Mouse (Mus musculus) heart, postnatal 10 days (tissue): ENCODE measurements at regions not wholly inside any gene's neighbourhood (a gene's known extent, or its start where the extent isn't known, plus 50 kb on each side); places are given as distances from the start of the nearest gene placed in this dataset.

Experiments used
- DNase-seq, 2 experiments: peaks; one replicate each; pipeline ENCODE4 v3.0.0; 2021
- intact Hi-C: fragments of 180-260 bp; cut with DNase I; formaldehyde crosslinking; loops from one replicate; pipeline ENCODE4 v1.15.1; 2025

DNA sequence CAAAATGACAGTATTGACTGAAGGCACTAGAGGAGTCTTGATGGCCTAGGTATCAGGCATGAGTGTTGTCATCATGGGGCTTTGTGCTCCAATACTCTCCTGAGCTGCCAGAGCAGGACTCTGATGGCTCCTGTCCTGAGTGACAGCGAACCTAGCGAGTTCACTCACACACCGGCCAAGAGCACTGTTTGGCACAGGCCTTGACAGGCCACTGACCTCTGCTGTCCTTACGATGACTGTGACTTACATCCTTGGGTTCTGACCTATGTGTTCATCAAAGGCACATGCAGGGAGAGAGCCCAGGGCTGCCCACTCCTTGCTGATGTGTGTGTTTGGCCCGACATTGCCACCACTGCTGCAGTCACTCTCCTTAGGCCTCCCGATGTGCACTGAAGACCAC is 163.3 kb downstream of the Gadd45g start:
- DNase-seq = no peak
- intact Hi-C loops = loop anchor here (5.0 kb wide), 1 partner anchor 498 kb away; no protein-coding TSS in a partner anchor

DNA sequence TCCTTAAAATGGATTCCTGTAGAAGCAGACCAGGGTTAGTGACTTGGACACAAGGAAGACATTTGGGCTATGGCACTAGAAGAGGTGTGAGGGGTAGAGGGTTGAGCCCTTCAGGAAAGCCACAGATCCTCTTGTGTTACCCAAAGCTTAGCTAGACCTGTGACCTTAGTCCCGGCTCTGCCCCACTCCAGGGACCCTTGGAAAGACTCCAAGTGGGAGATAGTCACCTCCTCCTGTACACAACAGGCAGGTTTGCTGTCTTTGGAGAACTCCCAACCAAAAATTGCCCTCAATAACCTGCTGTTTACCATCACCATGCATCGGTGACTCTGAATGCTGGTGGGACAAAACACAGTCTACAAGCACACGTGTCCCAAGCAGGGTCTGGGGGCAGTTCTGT is 164.5 kb downstream of the Gadd45g start:
- intact Hi-C loops = no loop called here
- DNase-seq = no peak

DNA sequence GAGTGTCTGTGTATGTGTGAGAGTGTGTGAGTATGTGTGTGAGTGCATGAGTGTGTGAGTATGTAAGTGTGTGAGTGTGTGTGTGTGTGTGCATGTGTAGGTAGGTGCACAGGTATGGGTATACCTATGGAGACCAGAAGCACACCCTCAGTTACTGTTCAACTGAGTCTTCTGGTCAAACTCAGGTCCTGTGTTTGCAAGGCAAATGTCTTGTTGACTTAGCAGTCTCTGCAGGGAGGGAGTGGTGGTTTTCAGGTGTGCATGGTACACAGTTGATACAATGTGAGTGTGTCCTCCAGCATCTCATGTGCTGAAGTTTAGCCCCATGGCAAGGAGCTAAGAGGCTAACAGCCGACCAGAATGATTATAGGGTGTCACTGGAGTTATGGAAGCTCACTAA is 166.7 kb downstream of the Gadd45g start:
- intact Hi-C loops = no loop called here
- DNase-seq = no peak

DNA sequence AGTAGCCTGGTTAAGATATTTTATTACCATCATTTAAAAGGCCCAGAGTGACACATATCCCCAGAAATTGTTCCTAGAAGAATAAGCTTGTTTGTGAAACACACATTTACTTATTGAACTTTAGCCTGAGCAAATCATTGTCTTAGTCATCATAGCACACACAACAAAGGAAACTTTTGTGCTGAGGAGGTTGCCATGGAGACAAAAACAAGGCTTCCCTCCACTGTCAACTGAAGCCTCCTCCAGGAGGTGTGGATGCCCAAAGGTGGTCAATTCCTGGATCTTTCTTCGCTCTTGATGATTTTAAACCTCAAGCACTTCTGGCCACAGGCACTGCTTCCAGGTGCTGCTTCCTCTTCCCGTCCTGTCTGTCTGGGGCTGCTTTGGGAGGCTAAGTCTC is 167.3 kb downstream of the Gadd45g start:
- intact Hi-C loops = no loop called here
- DNase-seq = no peak

DNA sequence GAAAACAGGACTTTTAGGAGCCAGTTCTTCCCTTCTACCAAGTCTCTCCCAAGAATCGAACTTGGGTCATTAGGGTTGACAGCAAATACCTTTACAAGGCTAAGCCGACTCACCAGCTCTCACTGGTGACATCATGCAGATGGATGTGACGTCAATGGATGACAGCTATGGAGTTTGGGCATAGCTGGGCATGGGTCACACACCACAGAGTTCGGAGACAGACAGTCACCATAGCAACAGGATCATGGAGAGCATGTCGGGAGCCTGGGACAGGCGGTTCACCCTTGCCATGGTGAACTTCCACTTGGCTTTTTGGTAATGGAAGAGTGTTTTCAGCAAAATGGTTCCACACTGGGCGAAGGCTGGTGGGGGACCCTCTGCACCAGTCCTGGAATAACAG is 168.1 kb downstream of the Gadd45g start:
- no peak for DNase-seq
- intact Hi-C loops = no loop called here

DNA sequence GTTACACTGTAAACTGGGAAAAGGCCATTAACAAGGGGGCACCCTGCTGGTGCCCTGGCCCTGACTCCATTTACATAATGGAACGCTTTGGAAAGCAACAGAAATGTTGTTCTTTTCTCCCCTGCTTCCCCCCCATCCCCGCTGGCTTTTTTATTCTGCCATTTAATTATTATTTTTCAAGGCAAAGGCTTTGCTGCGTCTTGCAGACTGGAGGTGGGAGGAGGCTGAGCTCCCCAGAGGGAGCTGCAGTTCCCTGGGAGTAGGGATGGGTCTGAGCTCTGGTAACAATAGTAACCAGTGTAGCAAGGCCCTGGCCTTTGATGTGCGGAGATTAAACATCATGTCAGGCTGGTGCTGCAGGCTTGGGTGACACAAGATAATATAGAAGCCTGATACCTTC is 168.6 kb downstream of the Gadd45g start:
- intact Hi-C loops = no loop called here
- no peak for DNase-seq

DNA sequence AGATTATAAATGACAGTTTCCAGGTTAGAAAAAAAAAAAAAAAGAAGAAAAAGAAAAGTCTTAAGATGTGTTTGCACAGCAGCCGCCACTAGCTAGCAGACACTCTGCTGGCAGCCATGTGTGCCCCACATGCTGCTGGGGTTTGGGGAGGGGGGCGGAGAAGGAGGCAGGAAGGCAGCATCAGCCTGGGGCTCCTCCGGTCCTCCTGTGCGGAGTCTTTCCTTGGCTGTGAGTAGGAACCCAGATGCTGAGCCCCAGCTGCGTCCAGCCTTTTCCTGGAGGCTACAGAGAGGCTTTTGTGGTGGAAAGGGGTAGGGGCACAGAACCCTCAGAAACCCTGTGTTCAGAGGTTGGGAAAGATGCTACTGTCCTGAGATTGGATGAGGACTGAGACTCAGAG is 169.0 kb downstream of the Gadd45g start:
- DNase-seq = peak in 1 of 2 experiments; percentile 24

DNA sequence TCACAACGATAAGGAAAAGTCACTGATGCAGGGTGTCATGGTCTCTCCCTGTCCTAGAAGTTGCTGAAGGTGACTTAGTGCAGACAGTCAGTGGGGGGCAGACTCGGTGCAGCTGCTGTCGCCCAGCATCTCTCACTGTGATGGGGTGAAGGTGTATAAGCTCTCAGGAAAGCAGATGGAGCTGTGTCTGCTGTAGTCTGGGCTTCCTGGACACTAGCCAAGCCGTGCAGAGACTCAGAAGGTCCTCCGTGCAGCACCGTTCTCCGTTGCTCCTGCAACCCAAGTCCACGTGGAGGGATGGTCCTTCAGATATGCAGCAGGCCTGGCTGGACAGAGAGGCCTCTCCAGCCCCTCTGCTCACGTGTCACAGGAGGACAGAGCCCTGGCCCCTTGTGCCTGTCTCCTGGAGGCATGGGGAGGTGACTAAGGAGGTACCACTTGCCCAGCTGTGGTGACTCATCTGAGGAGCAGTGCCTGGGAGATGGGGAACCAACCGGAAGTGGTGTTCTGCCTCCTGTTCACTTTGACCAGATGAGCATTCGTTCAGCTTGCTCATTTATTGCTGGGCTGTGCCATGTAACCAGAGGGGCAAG is 171.2 kb downstream of the Gadd45g start:
- intact Hi-C loops = no loop called here
- no peak for DNase-seq

More for the DNA sequence above, 169.0 kb downstream of the Gadd45g start:
- intact Hi-C loops = no loop called here

DNA sequence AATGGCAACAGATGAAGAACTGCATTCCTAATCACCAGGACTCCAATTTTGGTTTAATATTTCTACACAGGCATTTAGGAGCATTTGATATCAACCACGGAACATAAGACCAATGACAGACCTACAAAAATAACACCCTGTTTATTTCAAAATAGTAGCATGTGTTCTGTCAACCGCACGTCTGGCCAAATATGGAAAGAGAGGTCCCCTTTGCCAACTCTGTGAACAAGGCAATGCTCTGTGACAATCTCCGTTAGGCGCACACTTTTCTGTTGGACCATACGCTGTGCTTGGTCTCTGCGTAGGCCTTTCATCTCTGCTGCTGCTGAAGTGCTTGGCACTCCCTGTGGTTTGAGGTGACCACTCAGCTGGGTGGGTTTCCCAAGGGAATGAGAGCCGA is 173.2 kb downstream of the Gadd45g start:
- intact Hi-C loops = no loop called here
- DNase-seq = no peak

DNA sequence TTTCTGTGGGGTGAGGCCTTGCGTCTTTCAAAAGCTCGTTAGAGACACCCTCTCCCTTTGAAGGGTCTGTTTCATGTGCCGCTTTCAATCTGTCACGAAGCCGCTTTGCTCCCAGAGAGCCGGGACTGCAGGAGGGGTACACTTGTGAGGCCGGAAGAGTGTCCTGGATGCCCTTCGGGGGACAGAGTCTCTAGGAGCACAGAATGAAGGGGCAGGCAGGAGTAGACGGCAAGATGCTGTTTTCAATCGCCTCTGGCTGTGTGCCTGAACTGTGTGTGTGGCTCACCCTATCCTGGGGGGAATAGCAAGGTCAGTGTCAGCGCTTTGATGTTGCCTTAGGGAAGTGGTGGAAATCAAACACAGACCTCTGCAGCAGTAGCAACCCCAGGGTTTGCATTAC is 174.7 kb downstream of the Gadd45g start:
- DNase-seq = no peak
- intact Hi-C loops = no loop called here

DNA sequence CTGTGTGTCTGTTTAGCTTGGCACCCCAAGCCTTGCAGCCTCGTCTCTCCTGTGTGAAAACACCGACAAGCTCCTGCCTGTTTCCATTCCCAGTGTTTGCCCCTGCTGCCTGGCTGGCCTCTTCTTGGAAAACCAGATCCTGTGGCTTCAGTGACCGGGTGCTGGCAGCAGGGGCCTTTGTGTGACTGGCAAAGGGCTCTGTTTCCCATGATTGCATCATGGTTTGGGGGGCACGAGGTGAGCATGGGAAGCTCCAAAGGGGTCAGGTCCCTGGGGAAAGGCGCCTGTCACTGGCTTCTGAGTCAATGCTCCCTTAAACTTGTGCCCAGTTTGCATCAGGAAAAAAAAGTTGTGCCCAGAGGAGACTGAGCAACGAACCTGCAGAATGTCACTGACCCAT is 175.3 kb downstream of the Gadd45g start:
- DNase-seq = no peak
- intact Hi-C loops = no loop called here

DNA sequence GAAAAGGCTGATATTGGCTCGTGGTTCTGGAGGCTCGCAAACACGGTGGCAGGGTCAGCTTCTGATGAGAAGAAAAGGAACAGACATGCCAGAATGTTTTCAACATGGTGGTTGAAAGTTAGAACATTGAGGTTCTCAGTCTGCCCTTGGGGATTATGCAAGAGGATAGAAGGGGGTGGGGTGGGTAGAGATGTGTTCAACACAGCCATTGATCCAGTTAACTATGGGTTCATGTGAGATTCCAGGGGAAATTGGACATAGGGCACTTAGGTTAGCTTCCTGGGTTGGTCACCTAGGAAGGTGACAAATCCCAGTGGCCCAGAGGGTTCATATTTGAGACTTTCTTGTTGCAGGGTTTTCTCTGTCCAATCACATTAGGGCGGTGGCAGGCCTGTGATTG is 176.1 kb downstream of the Gadd45g start:
- DNase-seq = no peak
- intact Hi-C loops = no loop called here

DNA sequence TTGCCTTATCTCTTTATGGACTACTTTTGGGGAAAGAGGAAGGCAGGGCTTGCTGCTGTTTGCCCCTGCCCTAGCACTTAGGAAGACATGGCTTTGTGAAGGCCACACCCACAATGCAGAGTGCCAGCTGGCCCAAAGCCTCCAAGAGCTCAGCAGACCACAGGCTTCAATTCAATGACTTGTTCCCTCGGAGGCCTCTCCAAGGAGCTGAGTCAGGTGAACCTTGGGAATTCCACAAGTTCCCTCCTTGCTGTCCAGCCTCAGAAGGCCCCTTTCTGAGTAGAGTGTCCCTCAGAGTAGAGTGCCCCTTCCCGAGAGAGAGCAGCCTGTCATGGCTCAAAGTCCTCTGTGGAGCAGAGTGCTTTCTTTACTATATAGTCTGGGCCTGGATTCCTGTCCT is 177.9 kb downstream of the Gadd45g start:
- DNase-seq = peak; percentile 78
- intact Hi-C loops = no loop called here

DNA sequence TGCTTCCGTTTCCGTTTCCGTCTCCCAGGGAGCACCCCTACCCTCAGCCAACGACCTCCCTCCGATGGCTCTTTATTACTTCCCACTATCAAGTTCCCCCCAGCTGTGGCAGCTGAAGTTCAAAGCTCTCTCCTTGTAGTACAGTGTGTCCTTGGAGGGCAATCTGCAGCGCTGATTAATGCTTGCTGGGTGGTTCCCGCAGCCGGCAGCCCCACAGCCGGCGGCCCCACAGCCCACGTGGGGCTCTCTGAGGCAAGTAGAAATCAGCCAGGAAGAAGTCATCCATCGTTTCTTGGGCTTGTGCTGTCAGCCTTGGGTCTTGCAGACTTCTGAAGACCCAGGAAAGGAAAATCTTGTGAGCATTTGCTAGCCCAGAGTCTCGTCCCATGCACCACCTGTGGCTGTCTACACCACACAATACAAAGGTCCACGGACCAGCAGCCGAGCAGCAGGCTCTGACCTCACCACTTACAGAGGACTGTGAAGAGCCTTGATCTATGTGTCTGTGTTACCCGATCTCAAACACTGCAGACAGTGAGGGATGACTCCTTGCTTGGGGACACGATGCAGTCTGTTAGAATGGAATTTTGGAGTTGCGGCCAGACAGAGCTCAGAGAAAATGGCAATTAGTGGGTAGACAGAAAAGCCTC is 178.5 kb downstream of the Gadd45g start:
- intact Hi-C loops = no loop called here
- peak; percentile 44 to 56 for DNase-seq

DNA sequence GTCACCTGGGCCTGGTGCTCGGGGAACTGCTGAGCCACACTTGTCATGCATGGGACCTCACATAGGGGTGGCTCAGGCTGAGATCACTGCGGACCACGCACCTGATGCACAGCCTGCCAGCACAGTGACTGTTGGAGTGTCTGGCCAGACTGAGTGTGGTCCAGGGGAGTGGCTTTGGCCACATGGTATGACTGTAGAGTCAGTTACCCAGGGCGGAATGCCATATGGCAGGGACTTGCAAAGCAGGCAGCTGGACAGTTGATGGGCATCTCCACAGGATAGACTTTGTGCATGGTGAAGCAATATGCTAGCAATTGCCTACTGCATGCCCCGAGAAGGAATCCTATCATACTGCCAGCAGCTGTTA is 179.0 kb downstream of the Gadd45g start:
- intact Hi-C loops = no loop called here
- DNase-seq = peak; percentile 45 to 51

DNA sequence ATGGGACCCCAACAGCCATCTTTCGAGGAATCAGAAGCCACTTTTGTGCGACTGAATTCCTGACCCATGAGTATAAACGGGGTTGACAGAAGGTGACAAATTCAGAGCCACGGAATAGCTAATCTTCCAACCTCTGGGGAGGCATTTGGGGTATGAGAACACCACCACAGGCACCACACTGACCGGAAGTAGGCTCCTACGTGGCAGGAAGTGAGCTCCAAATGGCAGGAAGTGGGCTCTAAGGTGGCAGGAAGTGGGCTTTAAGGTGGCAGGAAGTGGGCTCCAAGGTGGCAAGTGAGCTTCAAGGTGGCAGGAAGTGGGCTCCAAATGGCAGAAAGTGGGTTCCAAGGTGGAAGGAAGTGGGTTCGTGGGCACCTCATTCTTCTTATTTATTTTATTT is 179.8 kb downstream of the Gadd45g start:
- intact Hi-C loops = no loop called here

DNA sequence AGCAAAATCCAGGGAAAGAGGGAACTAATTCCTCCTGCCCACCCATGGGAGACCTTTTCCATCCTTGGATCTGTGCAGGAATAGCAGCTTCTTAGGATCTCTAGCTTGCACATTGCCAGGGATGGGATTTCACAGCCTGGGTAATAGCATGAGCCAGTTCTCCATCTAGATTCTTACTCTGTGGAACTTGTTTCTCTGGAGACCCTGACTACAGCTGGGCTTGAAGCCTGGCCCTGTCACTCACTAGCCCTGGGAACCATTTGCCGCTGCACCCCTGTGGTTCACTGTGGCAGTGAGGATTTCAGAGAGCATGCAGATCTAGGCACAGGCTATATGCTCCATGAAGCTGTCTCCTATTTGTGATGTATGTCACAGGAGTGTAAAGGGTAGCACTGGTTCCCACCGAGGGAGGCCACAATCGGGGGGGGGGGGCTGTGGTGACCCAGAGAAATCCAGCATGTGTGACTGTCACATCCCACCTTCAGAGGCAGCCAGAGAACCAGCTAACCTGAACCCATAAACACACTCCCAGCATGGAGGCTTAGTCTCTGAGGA is 183.5 kb downstream of the Gadd45g start:
- intact Hi-C loops = no loop called here
- no peak for DNase-seq

More for the DNA sequence above, 179.8 kb downstream of the Gadd45g start:
- no peak for DNase-seq

DNA sequence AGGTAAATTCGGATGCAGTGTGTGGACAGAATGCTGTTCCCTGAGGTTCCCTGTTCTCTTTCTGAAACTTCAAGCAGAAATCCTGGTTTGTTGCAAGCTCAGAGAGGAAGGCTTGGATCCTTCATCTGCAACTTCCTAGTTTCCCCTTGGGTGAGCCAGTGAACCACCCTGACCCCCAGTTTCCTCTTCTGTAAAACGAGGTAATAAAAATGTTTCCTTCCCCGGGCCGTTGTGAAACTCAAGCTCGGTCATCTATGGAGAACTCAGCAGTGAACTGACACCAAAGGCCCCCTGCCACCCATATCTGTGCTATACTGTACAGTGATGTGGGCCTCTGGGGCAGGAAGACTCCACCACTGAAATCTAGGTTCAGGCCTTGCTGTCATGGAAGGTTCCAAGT is 185.0 kb downstream of the Gadd45g start:
- DNase-seq = no peak
- intact Hi-C loops = no loop called here

DNA sequence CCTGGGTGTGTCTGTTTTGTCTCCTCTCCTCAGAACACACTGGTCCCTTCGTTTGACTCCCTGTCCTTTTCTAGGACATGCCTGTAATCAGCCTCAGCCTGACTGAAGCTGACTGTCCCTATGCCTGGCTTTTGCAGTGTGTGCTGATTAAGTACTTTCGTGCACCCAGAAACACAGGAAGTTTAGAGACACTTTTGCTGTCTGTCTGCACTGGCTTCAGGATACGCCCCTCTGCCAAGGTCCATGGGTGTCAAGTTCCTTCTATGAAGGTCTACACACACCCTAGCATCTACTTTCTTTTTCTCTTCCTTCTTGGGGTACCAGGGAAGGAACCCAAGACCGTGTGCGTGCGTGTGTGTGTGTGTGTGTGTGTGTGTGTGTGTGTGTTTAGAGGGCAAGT is 189.3 kb downstream of the Gadd45g start:
- DNase-seq = no peak
- intact Hi-C loops = no loop called here

DNA sequence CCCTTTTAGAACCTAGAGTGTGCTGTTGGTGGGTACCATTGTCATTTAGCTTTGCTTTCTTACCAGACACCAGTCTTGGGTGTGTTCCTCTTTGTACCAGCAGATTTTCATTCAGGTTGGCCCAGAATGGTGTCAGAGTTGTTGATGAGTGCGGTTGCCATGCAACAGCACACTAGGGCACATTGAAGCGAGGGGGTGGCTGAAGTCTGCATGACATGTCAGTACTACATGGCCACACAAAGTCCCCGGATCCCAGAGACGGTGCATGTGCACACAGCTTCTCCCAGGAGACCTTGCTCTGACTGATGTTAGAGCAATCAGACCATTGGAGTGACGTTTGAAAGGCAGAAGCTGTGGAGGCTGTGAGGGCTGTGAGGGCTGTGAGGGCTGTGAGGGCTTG is 189.9 kb downstream of the Gadd45g start:
- no peak for DNase-seq
- intact Hi-C loops = no loop called here

DNA sequence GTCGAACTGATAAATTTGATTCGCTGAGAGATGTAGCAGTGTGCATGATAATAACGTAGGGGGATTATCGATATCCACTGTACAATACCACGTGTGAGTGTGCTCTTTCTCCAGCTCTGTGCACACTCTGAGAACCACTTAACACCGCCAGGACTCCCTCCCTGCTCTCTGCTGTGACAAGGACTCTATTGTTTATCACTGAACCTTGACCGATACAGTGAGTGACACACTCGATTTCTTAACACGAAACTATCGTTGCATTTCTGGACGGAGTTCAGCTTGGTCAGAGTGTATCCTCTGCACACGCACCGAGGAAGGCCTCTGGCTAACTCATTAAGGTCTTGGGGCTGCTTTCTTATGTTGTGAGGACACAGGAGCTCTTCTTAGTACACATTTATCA is 190.7 kb downstream of the Gadd45g start:
- DNase-seq = no peak

More for the DNA sequence above, 190.7 kb downstream of the Gadd45g start:
- intact Hi-C loops = no loop called here
